Mouse (Mus musculus): ENCODE measurements around the gene BC029722. TPM values are rescaled to one million over a fixed set of nuclear protein-coding genes. Genes with fewer than 3 reads are reported as not detected.

Gene BC029722
- total and polyA plus RNA-seq, 3 experiments = 12.4 to 33.8 (median 22.7) TPM

DNA sequence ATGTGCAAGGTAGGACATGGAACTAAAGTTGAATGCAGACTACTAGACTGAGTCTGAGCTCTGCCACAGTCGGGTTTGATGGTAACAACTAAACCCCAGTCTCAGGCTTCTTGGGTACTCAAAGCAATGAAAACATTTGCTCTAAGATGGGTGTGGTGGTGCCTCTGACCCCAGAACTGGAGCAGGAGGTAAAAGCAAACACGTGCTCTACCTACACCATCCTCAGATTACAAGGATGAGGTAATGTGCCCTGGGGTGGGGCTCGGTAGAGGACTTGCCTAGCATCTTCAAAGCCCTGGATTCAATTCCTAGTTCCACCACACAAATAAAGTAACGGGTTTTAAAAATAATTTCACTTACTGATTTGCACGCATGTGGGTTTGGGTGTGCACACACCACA is 33.3 kb upstream of the BC029722 start:
- H3K4me2 ChIP-seq (ENCODE audit: insufficient read depth, low read depth, poor library complexity, severe bottlenecking) = no peak overlapping the region
- no peaks in the 10 kb centered on the region for H3K9me3 ChIP-seq (replicated peaks; ENCODE audit: low read length)
- H3K36me3 ChIP-seq (replicated peaks in 1 of 2; ENCODE audit: control insufficient read depth in 1 of 2, insufficient read depth in 1 of 2, low read length in 1 of 2) = peaks cover 50 to 95% of the 10 kb centered on the region in 2 experiments
- no peaks in the 10 kb centered on the region for H3K4me1 ChIP-seq (ENCODE audit: control insufficient read depth in 1 of 2, insufficient read depth in 2 of 2)
- H3K27ac ChIP-seq (ENCODE audit: insufficient read depth, low read depth) = no peak overlapping the region
- dilution Hi-C loops (cut with MboI; ENCODE audit: extremely low pct_ligation_motif_present, extremely low pct_unique_long_range_greater_than_20kb, low sequenced_read_pairs) (no loop called here), in situ Hi-C loops (cut with MboI; ENCODE audit: low pct_ligation_motif_present, low pct_unique_long_range_greater_than_20kb, low sequenced_read_pairs) (loop anchor here (5.0 kb wide), 1 partner anchor 90 kb away; the partner anchor contains the start of gene Gm15557)
- no peak for DNase-seq (ENCODE audit: extremely low read depth)
- no peak overlapping the region for H3K4me3 ChIP-seq (replicated peaks in 1 of 3; ENCODE audit: low read depth in 2 of 3, low read length in 2 of 3, poor library complexity in 1 of 3)
- no peak for TF ChIP-seq MEF2A (IDR thresholded peaks at IDR 0.05; ENCODE audit: borderline replicate concordance, low read depth, low read length)
- no peak for TF ChIP-seq USF2 (conservative IDR thresholded peaks at IDR 0.05; ENCODE audit: low read depth, low read length)
- no peak for TF ChIP-seq POLR2A (IDR thresholded peaks at IDR 0.05; ENCODE audit: low read depth, low read length)
- TF ChIP-seq UBTF (IDR thresholded peaks at IDR 0.05; ENCODE audit: low read depth, low read length) = no peak
- TF ChIP-seq HCFC1 (IDR thresholded peaks at IDR 0.05; ENCODE audit: low read depth, low read length) = no peak
- TF ChIP-seq PAX5 (IDR thresholded peaks at IDR 0.05; ENCODE audit: low read length) = no peak
- TF ChIP-seq ZNF384 (IDR thresholded peaks at IDR 0.05; ENCODE audit: low read depth, low read length) = no peak
- no peak for TF ChIP-seq ELF1 (IDR thresholded peaks at IDR 0.05; ENCODE audit: low read depth, low read length)
- TF ChIP-seq KAT2A (IDR thresholded peaks at IDR 0.05; ENCODE audit: insufficient replicate concordance, low read length) = no peak
- TF ChIP-seq JUN (IDR thresholded peaks at IDR 0.05; ENCODE audit: insufficient read depth, low read depth, low read length) = no peak
- no peak for TF ChIP-seq ZC3H11A (IDR thresholded peaks at IDR 0.05; ENCODE audit: low read depth, low read length)
- TF ChIP-seq E2F4 (IDR thresholded peaks at IDR 0.05; ENCODE audit: insufficient replicate concordance, low read depth, low read length) = no peak
- no peak for TF ChIP-seq TCF12 (IDR thresholded peaks at IDR 0.05; ENCODE audit: low read depth, low read length)
- no peak for TF ChIP-seq POLR2AphosphoS2 (IDR thresholded peaks at IDR 0.05; ENCODE audit: low read depth, low read length)
- TF ChIP-seq CTCF (conservative IDR thresholded peaks at IDR 0.05 in 1 of 2, IDR thresholded peaks at IDR 0.05 in 1 of 2; ENCODE audit: low read depth in 2 of 2, low read length in 2 of 2) = no peak
- no peak for TF ChIP-seq MAFK (IDR thresholded peaks at IDR 0.05; ENCODE audit: insufficient replicate concordance, low read length)
- no peak overlapping the region for H3K9ac ChIP-seq (ENCODE audit: insufficient read depth, low read depth)
- no peaks in the 10 kb centered on the region for H3K27me3 ChIP-seq (replicated peaks)
- H3K79me2 ChIP-seq (replicated peaks; ENCODE audit: control insufficient read depth, extremely low read depth, insufficient read depth, poor library complexity, severe bottlenecking) = no peaks in the 10 kb centered on the region

GRCm38 (mm10) chr2:155850120-155850519 is 30.9 kb upstream of the BC029722 start:
- DNase-seq (ENCODE audit: extremely low read depth) = no peak
- H3K36me3 ChIP-seq (replicated peaks in 1 of 2; ENCODE audit: control insufficient read depth in 1 of 2, insufficient read depth in 1 of 2, low read length in 1 of 2) = peaks cover 60 to 97% of the 10 kb centered on the region in 2 experiments
- H3K79me2 ChIP-seq (replicated peaks; ENCODE audit: control insufficient read depth, extremely low read depth, insufficient read depth, poor library complexity, severe bottlenecking) = no peaks in the 10 kb centered on the region
- no peak overlapping the region for H3K4me2 ChIP-seq (ENCODE audit: insufficient read depth, low read depth, poor library complexity, severe bottlenecking)
- H3K9ac ChIP-seq (ENCODE audit: insufficient read depth, low read depth) = no peak overlapping the region
- in situ Hi-C loops (cut with MboI; ENCODE audit: low pct_ligation_motif_present, low pct_unique_long_range_greater_than_20kb, low sequenced_read_pairs) (loop anchor here (5.0 kb wide), 1 partner anchor 92 kb away; the partner anchor contains the start of gene Gm15557), dilution Hi-C loops (cut with MboI; ENCODE audit: extremely low pct_ligation_motif_present, extremely low pct_unique_long_range_greater_than_20kb, low sequenced_read_pairs) (no loop called here)
- TF ChIP-seq TCF12 (IDR thresholded peaks at IDR 0.05; ENCODE audit: low read depth, low read length) = no peak
- TF ChIP-seq ZC3H11A (IDR thresholded peaks at IDR 0.05; ENCODE audit: low read depth, low read length) = no peak
- H3K4me1 ChIP-seq (ENCODE audit: control insufficient read depth in 1 of 2, insufficient read depth in 2 of 2) = no peaks in the 10 kb centered on the region
- no peak overlapping the region for H3K27ac ChIP-seq (ENCODE audit: insufficient read depth, low read depth)
- H3K9me3 ChIP-seq (replicated peaks; ENCODE audit: low read length) = no peaks in the 10 kb centered on the region
- H3K4me3 ChIP-seq (replicated peaks in 1 of 3; ENCODE audit: low read depth in 2 of 3, low read length in 2 of 3, poor library complexity in 1 of 3) = no peak overlapping the region
- no peaks in the 10 kb centered on the region for H3K27me3 ChIP-seq (replicated peaks)

Measured in CH12.LX (cell line).